Mouse (Mus musculus) midbrain, embryonic 13.5 days (tissue): ENCODE data around the gene Pfkfb4. TPM values are rescaled to one million over a fixed set of nuclear protein-coding genes. Genes with fewer than 3 reads are reported as not detected.

ENCODE experiments used
- ATAC-seq: fragments of 200-750 bp; cut with Nextera tagmentation; 2 replicates; pipeline ENCODE4 v1.8.0; 2017; ENCODE audit warnings: mild to moderate bottlenecking, moderate TSS enrichment, moderate library complexity
- H3K27ac ChIP-seq: fragments of 300-500 bp; sonication (generic); 2 replicates; pipeline ENCODE4 v1.5.1; 2015; ENCODE audit warnings: inconsistent platforms, mild to moderate bottlenecking, moderate library complexity
- H3K27me3 ChIP-seq: fragments of 300-500 bp; sonication (generic); 2 replicates; pipeline ENCODE4 v1.6.1; 2015; ENCODE audit warnings: mild to moderate bottlenecking, inconsistent platforms
- H3K36me3 ChIP-seq: fragments of 300-500 bp; sonication (generic); 2 replicates; pipeline ENCODE4 v1.6.1; 2015; ENCODE audit warnings: mild to moderate bottlenecking, inconsistent platforms
- H3K4me1 ChIP-seq: fragments of 300-500 bp; sonication (generic); replicated peaks from 2 replicates; pipeline ENCODE4 v1.6.1; 2015; ENCODE audit warnings: inconsistent platforms
- H3K4me2 ChIP-seq: fragments of 300-500 bp; sonication (generic); replicated peaks from 2 replicates; pipeline ENCODE4 v1.6.1; 2015; ENCODE audit warnings: moderate library complexity, mild to moderate bottlenecking, inconsistent platforms
- H3K4me3 ChIP-seq: fragments of 300-500 bp; sonication (generic); replicated peaks from 2 replicates; pipeline ENCODE4 v1.5.1; 2015; ENCODE audit warnings: mild to moderate bottlenecking, inconsistent platforms
- H3K9ac ChIP-seq: fragments of 300-500 bp; sonication (generic); replicated peaks from 2 replicates; pipeline ENCODE4 v1.6.1; 2015; ENCODE audit warnings: mild to moderate bottlenecking, inconsistent platforms
- H3K9me3 ChIP-seq: fragments of 300-500 bp; sonication (generic); 2 replicates; pipeline ENCODE4 v1.6.1; 2016; ENCODE audit warnings: mild to moderate bottlenecking, inconsistent platforms
- WGBS: fragments of 180-500 bp; shearing (Covaris S2); methylation state at CpG from one replicate; pipeline ENCODE4 v1.1.7; 2015; 5-methylcytosine and 5-hydroxymethylcytosine counted together
- polyA plus RNA-seq: library from polyadenylated mRNA; unstranded; fragments of >200 nt; fragmentation: Nextera tagmentation; extraction: Ambion mirVana; gene quantifications from 2 replicates; pipeline ENCODE4 v1.2.1, GENCODE M21; 2015

Gene Pfkfb4
- polyA plus RNA-seq, 1 experiment from 2014 or later = 24.4 TPM

- 88% methylated on average over 12 of the region's 12 CpGs for WGBS
- H3K27me3 ChIP-seq = no peaks in the 10 kb centered on the region
- H3K36me3 ChIP-seq = peaks cover 36% of the 10 kb centered on the region
- H3K4me1 ChIP-seq = peaks cover 25% of the 10 kb centered on the region
- no peaks in the 10 kb centered on the region for H3K9me3 ChIP-seq
- peak overlapping the region; percentile 50 for H3K4me2 ChIP-seq
- peak overlapping the region; percentile 34 for H3K4me3 ChIP-seq
- peak overlapping the region; percentile 55 for H3K9ac ChIP-seq
- ATAC-seq = no peak
- peak overlapping the region; percentile 30; the same call in 1 of the 2 replicates for H3K27ac ChIP-seq
Observed at GRCm38 (mm10) chr9:109055271-109056030, 63.9 kb downstream of the Pfkfb4 start.

- Histone ChIP-seq H3K4me1 (peaks cover 25% of the 10 kb centered on the region), H3K27me3 (no peaks in the 10 kb centered on the region), H3K4me2 (no peak overlapping the region), H3K4me3 (no peak overlapping the region), H3K36me3 (peaks cover 44% of the 10 kb centered on the region), H3K27ac (no peak overlapping the region), H3K9ac (0 out of 2 replicates have a peak overlapping the region, but pooled peaks have one; percentile 25), H3K9me3 (no peaks in the 10 kb centered on the region)
- WGBS = 94% methylated on average over 17 of the region's 17 CpGs
- no peak for ATAC-seq
Observed at GRCm38 (mm10) chr9:109056081-109056690, 64.6 kb downstream of the Pfkfb4 start.

- WGBS = 92% methylated on average over 4 of the region's 4 CpGs
- Histone ChIP-seq H3K27me3 (no peaks in the 10 kb centered on the region), H3K36me3 (peaks cover 48% of the 10 kb centered on the region), H3K9ac (no peak overlapping the region), H3K4me2 (no peak overlapping the region), H3K27ac (no peak overlapping the region), H3K4me1 (peaks cover 25% of the 10 kb centered on the region), H3K9me3 (no peaks in the 10 kb centered on the region), H3K4me3 (no peak overlapping the region)
- no peak for ATAC-seq
Observed at GRCm38 (mm10) chr9:109056916-109057315, 65.3 kb downstream of the Pfkfb4 start.

DNA sequence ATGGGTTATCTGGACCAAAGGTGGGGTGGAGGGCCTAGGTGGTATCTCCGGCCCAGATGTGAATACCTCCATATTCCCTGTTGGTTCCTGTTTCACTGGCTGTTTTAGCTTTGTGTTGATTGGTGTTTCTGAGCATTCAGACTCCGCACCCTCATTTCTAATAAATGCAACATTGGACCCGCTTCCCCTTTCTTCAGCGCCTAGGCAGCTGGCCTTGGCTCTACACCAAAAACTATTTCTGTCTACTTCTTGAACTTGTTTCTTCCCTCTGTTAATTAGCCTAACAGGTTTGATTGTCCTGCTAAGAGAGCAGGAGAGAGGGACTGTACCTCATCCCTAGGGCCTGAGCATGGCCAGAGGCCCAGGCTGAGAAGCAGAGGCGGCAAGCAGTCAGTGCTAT is 66.0 kb downstream of the Pfkfb4 start:
- WGBS = 95% methylated on average over 5 of the region's 5 CpGs
- H3K4me3 ChIP-seq = no peak overlapping the region
- H3K27ac ChIP-seq = no peak overlapping the region

GRCm38 (mm10) chr9:109058006-109058765 is 66.6 kb downstream of the Pfkfb4 start:
- ATAC-seq = no peak
- peak overlapping the region; percentile 57; the same call in 1 of the 2 replicates for H3K4me2 ChIP-seq
- H3K27ac ChIP-seq = no peak overlapping the region
- H3K4me1 ChIP-seq = peaks cover 25% of the 10 kb centered on the region
- no peak overlapping the region for H3K4me3 ChIP-seq
- peaks cover 59% of the 10 kb centered on the region for H3K36me3 ChIP-seq
- WGBS = 95% methylated on average over 19 of the region's 19 CpGs
- no peaks in the 10 kb centered on the region for H3K27me3 ChIP-seq
- peak overlapping the region; percentile 69 for H3K9ac ChIP-seq
- no peaks in the 10 kb centered on the region for H3K9me3 ChIP-seq

More for the DNA sequence above, 66.0 kb downstream of the Pfkfb4 start:
- H3K9ac ChIP-seq = no peak overlapping the region
- peaks cover 53% of the 10 kb centered on the region for H3K36me3 ChIP-seq
- H3K27me3 ChIP-seq = no peaks in the 10 kb centered on the region
- H3K4me2 ChIP-seq = no peak overlapping the region
- H3K4me1 ChIP-seq = peaks cover 25% of the 10 kb centered on the region
- no peak for ATAC-seq
- no peaks in the 10 kb centered on the region for H3K9me3 ChIP-seq

DNA sequence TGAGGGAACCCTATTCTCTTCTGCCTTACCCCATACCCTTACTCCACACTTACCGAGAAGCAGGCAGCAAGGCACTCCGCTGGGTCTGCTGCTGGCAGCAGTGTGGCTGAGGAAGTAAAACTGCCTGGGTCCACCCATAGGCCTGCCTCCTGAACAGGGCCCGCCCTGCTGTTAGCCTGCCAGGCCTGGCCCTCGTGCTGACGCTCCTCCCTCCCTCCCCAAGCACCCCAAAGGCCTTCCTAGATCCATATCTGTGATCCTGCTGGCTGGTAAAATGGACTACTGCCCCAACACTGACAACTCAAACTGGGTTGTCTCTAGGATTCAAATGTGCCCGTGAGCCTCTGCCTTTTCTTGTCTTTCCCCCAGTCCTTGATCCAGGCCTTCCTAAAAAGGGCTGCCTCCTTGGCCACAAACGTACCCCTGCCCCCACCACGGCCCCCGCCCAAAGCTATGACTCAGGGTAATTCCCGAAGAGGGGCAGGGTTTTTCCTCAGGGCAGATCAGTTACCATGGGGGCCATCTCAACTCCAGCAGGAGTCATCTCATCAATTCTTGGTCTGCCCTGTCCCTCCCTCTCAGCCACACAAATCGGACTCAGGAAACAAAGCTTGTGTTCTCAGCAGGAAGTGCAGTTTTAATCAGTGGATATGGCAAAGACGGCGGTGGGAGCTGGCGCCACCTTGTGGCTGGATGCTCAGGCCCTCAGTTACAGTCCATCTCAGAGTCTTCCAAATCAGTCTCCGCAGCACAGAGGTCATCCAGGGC is 67.7 kb downstream of the Pfkfb4 start, which contains the start of gene Trex1:
TSS of gene Trex1 (minus strand) at position 599 of the 768 bp plus-strand sequence.
- Histone ChIP-seq H3K4me1 (peaks cover 24% of the 10 kb centered on the region), H3K27ac (peak within 1 kb of the TSS; percentile 80), H3K4me3 (peak within 1 kb of the TSS; percentile 35), H3K27me3 (no peaks in the 10 kb centered on the region), H3K9me3 (no peaks in the 10 kb centered on the region), H3K9ac (peak within 1 kb of the TSS; percentile 69), H3K4me2 (peak within 1 kb of the TSS; percentile 57), H3K36me3 (peaks cover 70% of the 10 kb centered on the region)
- ATAC-seq = peak; percentile 67
- 25% methylated on average over 15 of the region's 15 CpGs for WGBS

GRCm38 (mm10) chr9:109060184-109060897 is 68.8 kb downstream of the Pfkfb4 start:
- H3K4me1 ChIP-seq = peaks cover 15% of the 10 kb centered on the region
- H3K27ac ChIP-seq = no peak overlapping the region
- no peak overlapping the region for H3K4me2 ChIP-seq
- no peak overlapping the region; the same call in 1 of the 2 replicates for H3K9ac ChIP-seq
- H3K4me3 ChIP-seq = no peak overlapping the region
- peaks cover 80% of the 10 kb centered on the region for H3K36me3 ChIP-seq
- ATAC-seq = peak; percentile 22
- H3K9me3 ChIP-seq = no peaks in the 10 kb centered on the region
- no peaks in the 10 kb centered on the region for H3K27me3 ChIP-seq
- WGBS = 93% methylated on average over 16 of the region's 16 CpGs

GRCm38 (mm10) chr9:109060898-109061295 is 69.3 kb downstream of the Pfkfb4 start:
- Histone ChIP-seq H3K27me3 (no peaks in the 10 kb centered on the region), H3K4me1 (peaks cover 14% of the 10 kb centered on the region), H3K9ac (no peak overlapping the region), H3K27ac (no peak overlapping the region), H3K36me3 (peaks cover 86% of the 10 kb centered on the region), H3K9me3 (no peaks in the 10 kb centered on the region), H3K4me3 (no peak overlapping the region), H3K4me2 (no peak overlapping the region)
- no peak for ATAC-seq
- WGBS = 92% methylated on average over 5 of the region's 5 CpGs

DNA sequence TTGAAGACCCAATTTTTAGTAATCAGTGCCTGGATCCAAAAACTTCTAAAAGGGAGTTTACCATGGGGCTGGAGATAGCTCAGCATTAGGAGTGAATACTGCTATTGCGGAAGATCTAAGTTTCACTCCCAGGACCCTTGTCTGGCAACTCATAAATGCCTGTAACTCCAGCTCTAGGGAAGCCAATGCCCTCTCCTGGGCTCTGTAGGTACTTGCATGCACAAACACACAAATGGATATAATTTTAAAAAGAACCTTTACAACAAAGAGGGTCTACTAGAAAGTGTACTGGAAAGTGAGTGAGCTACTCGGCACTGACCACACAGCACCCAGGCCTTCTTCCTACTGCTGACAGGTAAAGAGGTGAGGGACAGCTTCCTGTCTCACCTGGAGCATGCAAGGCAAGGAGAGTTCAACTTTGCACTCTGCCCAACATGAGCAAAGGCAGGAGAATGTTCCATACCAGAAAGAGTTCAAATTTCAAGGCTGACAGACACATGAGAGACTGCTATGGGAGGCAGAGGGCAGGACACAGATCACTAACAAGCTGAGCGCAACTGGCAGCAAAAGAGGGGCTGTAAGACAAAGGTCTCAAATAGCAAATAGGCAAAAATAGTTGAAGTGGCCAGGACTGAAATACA is 76.6 kb downstream of the Pfkfb4 start:
- no peak overlapping the region for H3K27ac ChIP-seq
- H3K27me3 ChIP-seq = no peaks in the 10 kb centered on the region
- WGBS = 93% methylated on average over 3 of the region's 3 CpGs
- no peaks in the 10 kb centered on the region for H3K9me3 ChIP-seq
- H3K4me1 ChIP-seq = peaks cover 15% of the 10 kb centered on the region
- H3K4me2 ChIP-seq = no peak overlapping the region
- no peak overlapping the region for H3K4me3 ChIP-seq
- no peak for ATAC-seq
- H3K36me3 ChIP-seq = peaks cover 81% of the 10 kb centered on the region
- no peak overlapping the region for H3K9ac ChIP-seq

DNA sequence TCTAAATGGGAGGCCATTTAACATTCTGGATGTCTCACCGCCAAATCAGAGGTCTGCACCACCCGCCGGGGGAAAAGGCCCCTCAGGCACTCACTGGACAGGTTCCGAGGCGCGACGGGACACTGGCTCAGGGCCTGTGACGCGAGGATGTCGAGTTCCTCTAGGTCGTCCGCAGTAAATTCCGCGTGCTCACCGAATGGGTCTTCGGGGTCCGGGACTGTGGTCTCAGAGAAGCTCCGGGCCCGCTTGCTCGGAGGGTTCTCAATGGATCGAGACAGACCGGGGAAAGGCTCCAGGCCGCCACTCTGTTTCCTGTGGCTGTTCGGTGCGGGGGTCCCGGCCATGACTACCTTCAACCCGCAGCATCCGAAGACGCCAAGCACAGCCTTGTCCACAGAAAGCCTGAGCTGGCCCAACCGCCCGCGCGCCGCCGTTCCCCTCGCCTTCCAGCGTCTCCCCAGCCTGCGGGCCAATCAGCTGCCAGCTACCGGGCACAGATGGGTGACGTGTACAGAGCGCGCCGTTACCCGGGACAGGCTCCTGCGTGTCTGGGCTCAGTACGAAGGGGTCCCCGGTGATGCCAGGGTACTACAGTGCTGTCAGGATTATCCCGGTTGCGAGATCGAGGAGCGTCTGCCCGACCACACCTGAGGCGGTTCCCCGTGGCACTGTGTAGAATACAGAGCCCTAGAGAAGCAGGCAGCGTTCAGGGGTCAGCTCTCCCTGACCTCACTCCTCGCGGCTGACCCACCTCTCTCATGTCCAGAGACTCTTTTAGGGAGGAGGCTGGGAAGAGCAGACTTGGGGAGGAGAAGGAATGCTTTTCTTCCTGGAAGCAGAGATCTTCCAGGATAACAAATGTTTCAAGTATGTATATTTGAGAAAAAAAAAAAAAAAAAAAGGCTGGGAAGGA is 82.3 kb downstream of the Pfkfb4 start, which contains the start of gene Atrip:
TSS of gene Atrip (minus strand) at position 464 of the 913 bp plus-strand sequence.
- H3K9ac ChIP-seq = peak within 1 kb of the TSS; percentile 92
- H3K36me3 ChIP-seq = peaks cover 33% of the 10 kb centered on the region
- H3K4me1 ChIP-seq = peaks cover 25% of the 10 kb centered on the region
- peak within 1 kb of the TSS; percentile 92 for H3K4me3 ChIP-seq
- peak; percentile 100 for ATAC-seq
- H3K27me3 ChIP-seq = no peaks in the 10 kb centered on the region
- H3K27ac ChIP-seq = peak within 1 kb of the TSS; percentile 75
- peak within 1 kb of the TSS; percentile 74 for H3K4me2 ChIP-seq
- 0% methylated on average over 57 of the region's 57 CpGs for WGBS
- no peaks in the 10 kb centered on the region for H3K9me3 ChIP-seq
